Mouse (Mus musculus) midbrain, embryonic 14.5 days (tissue): ENCODE results near the gene Il17rd. TPM values are rescaled to one million over a fixed set of nuclear protein-coding genes. Genes with fewer than 3 reads are reported as not detected.

Experiments
- ATAC-seq: fragments of 200-750 bp; cut with Nextera tagmentation; 2 replicates; pipeline ENCODE4 v1.8.0; 2017; ENCODE audit warnings: moderate number of reproducible peaks, moderate library complexity; ENCODE audit not compliant: low FRiP score, low TSS enrichment
- DNase-seq: peaks from one replicate; pipeline ENCODE4 v3.0.0-alpha.2; 2015
- H3K27ac ChIP-seq: fragments of 300-500 bp; sonication (generic); replicated peaks from 2 replicates; pipeline ENCODE4 v1.5.1; 2014; ENCODE audit warnings: mild to moderate bottlenecking, low read depth, low read length, moderate library complexity
- H3K27me3 ChIP-seq: fragments of 300-500 bp; sonication (generic); 2 replicates; pipeline ENCODE4 v1.6.1; 2014; ENCODE audit warnings: low read length, control low read depth, mixed read lengths; ENCODE audit not compliant: control insufficient read depth, insufficient read depth
- H3K36me3 ChIP-seq: fragments of 300-500 bp; sonication (generic); 2 replicates; pipeline ENCODE4 v1.6.1; 2014; ENCODE audit warnings: low read length, control low read depth; ENCODE audit not compliant: control insufficient read depth, insufficient read depth
- H3K4me1 ChIP-seq: fragments of 300-500 bp; sonication (generic); 2 replicates; pipeline ENCODE4 v1.6.1; 2014; ENCODE audit warnings: mild to moderate bottlenecking, antibody characterized with exemption, low read length, control low read depth; ENCODE audit not compliant: control insufficient read depth, insufficient read depth
- H3K4me2 ChIP-seq: fragments of 300-500 bp; sonication (generic); 2 replicates; pipeline ENCODE4 v1.6.1; 2014; ENCODE audit warnings: mild to moderate bottlenecking, low read length, moderate library complexity
- H3K4me3 ChIP-seq: fragments of 300-500 bp; sonication (generic); replicated peaks from 2 replicates; pipeline ENCODE4 v1.5.1; 2014; ENCODE audit warnings: low read depth, low read length
- H3K9ac ChIP-seq: fragments of 300-500 bp; sonication (generic); replicated peaks from 2 replicates; pipeline ENCODE4 v1.6.1; 2014; ENCODE audit warnings: mild to moderate bottlenecking, low read length, moderate library complexity
- H3K9me3 ChIP-seq: fragments of 300-500 bp; sonication (generic); 2 replicates; pipeline ENCODE4 v1.6.1; 2016; ENCODE audit warnings: low read length, control low read depth, mixed read lengths; ENCODE audit not compliant: control insufficient read depth
- WGBS: fragments of 180-500 bp; shearing (Covaris S2); extraction: QIAGEN DNeasy Blood & Tissue Kit; methylation state at CpG from one replicate; pipeline ENCODE4 v1.1.7; 2014; 5-methylcytosine and 5-hydroxymethylcytosine counted together
- polyA plus RNA-seq: library from polyadenylated mRNA; unstranded; fragments of >200 nt; fragmentation: Nextera tagmentation; extraction: Ambion mirVana; gene quantifications from 2 replicates; pipeline ENCODE4 v1.2.1, GENCODE M21; 2014

Gene Il17rd
- polyA plus RNA-seq, 1 experiment from 2014 or later: 2.9 TPM

GRCm38 (mm10) chr14:27156032-27156431 is 117.3 kb downstream of the Il17rd start:
- DNase-seq (peak; percentile 41), ATAC-seq (no peak)
- Histone ChIP-seq H3K9ac (no peak overlapping the region), H3K36me3 (no peaks in the 10 kb centered on the region), H3K27me3 (no peaks in the 10 kb centered on the region), H3K4me1 (no peaks in the 10 kb centered on the region), H3K9me3 (no peaks in the 10 kb centered on the region), H3K4me2 (no peak overlapping the region), H3K27ac (no peak overlapping the region), H3K4me3 (no peak overlapping the region)
- 71% methylated on average over 6 of the region's 6 CpGs for WGBS

Other genes with a start within 250 kb of the Il17rd start
- 0.36 TPM in 1 of 2 replicates, not detected in the other for gene Asb14, start 144.4 kb upstream of the Il17rd start, polyA plus RNA-seq
- 87.3 and 88.5 TPM in 2 replicates for gene Appl1, start 67.7 kb upstream of the Il17rd start, polyA plus RNA-seq
- not detected in 2 replicates for gene Hesx1, start 44.5 kb upstream of the Il17rd start, polyA plus RNA-seq
- gene Arhgef3, start 76.0 kb downstream of the Il17rd start, polyA plus RNA-seq: 5.3 and 5.5 TPM in 2 replicates